Mouse (Mus musculus): ENCODE measurements at regions not wholly inside any gene's neighbourhood (a gene's known extent, or its start where the extent isn't known, plus 50 kb on each side); places are given as distances from the start of the nearest gene placed in this dataset.

DNA sequence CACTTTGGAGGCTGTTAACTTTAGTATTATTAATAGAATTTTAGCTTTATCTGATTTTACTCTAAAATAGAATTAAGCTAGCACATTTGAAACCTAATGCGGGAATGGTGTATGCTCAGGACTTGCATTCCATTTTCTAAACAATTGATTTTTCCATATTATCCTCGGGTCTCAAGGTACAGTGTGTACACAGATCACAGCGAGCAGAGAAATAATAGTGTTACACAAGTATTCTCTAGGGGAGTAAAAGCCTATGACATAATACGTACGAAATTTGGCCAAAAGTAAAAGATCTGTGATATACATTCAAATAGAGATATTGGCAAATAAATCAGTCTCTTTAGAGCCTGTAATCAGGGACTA lies 78.8 kb upstream of the Chl1 start:
- TF ChIP-seq POLR2A (IDR thresholded peaks at IDR 0.05; ENCODE audit: borderline replicate concordance, extremely low read depth, insufficient read depth, insufficient read length, poor library complexity, severe bottlenecking) (no peak), CTCF (IDR thresholded peaks at IDR 0.05; ENCODE audit: borderline replicate concordance, extremely low read depth, insufficient read depth, insufficient read length) (no peak)
